Comparison of ENCODE assay signal across 8 mouse cellular contexts in the genomic region with DNA sequence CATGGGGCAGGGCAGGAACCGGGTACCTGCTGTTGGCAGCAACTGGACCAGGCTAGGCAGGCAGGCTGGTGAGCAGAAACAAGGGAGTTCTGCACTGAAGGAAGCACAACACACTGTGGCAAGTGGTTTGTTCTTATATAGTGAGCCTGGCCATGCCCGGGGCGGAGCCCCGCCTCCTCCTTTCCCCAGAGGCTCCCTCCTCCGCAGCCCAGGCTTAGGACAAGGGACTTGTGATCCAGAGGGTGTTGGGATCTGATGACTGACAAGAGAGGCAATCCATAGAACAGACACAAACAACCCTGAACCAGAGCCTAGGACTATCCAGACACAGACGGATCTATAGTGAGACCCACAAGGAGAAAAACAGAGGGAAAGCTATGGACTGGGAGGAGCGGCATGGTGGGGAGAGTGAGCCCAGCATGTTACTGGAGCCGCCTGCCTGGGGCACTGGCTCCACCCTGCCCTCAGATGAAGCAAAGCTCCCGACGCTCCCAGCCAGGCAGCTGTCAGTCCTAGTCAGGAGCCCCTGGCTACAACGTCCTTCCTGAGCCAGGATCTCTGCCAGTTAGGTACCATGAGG. TPM values are rescaled to one million over a fixed set of nuclear protein-coding genes. Genes with fewer than 3 reads are reported as not detected.
DNase-seq lines count a peak whose midpoint lies in the region; ATAC-seq lines count a peak whose summit lies in the region.

A gene (minus strand): TSS at position 112 of the 580 bp plus-strand sequence.

- H3K9me3 ChIP-seq in hindbrain, embryonic 14.5 days (ENCODE audit: control insufficient read depth, low read length): no peaks in the 10 kb centered on the region
- no peaks in the 10 kb centered on the region for H3K9me3 ChIP-seq in midbrain, embryonic 10.5 days (replicated peaks)

- H3K4me1 ChIP-seq in hindbrain, embryonic 14.5 days (replicated peaks; ENCODE audit: control insufficient read depth, insufficient read depth, low read length): no peaks in the 10 kb centered on the region; the same call in 1 of the 2 replicates
- H3K4me1 ChIP-seq in midbrain, embryonic 10.5 days: peaks cover 23% of the 10 kb centered on the region

- peak; percentile 33 for DNase-seq in embryo, embryonic 10 days (ENCODE audit: low spot score)
- no peak for DNase-seq in embryo, embryonic 9.5 days (ENCODE audit: extremely low spot score)
- peak; percentile 69 for DNase-seq in Muller cell, postnatal 12 days (ENCODE audit: inconsistent ontology term)
- peak; percentile 53 to 65 for DNase-seq in gastrocnemius, adult 8-10 months (ENCODE audit: low spot score in 2 of 2)
- no peak for DNase-seq in hindbrain, embryonic 14.5 days (ENCODE audit: low spot score)
- DNase-seq in midbrain, embryonic 10.5 days (ENCODE audit: low spot score): peak; percentile 42
- no peak for DNase-seq in cerebellum, adult 11 months

- peak within 1 kb of the TSS; percentile 36 for H3K4me2 ChIP-seq in hindbrain, embryonic 14.5 days (replicated peaks)

- H3K9ac ChIP-seq in hindbrain, embryonic 14.5 days: 0 out of 2 replicates have a peak within 1 kb of the TSS, but pooled peaks have one; percentile 26

- H3K4me3 ChIP-seq in hindbrain, embryonic 14.5 days (replicated peaks; ENCODE audit: low read length): no peak within 1 kb of the TSS
- H3K4me3 ChIP-seq in midbrain, embryonic 10.5 days: peak within 1 kb of the TSS; percentile 36

- H3K36me3 ChIP-seq in hindbrain, embryonic 14.5 days (replicated peaks; ENCODE audit: control insufficient read depth, insufficient read depth): no peaks in the 10 kb centered on the region
- no peaks in the 10 kb centered on the region for H3K36me3 ChIP-seq in midbrain, embryonic 10.5 days

- ATAC-seq in hindbrain, embryonic 14.5 days (ENCODE audit: low FRiP score): 0 out of 2 replicates have a peak, but pooled peaks have one; percentile 42
- ATAC-seq in erythroid progenitor cell, adult 5-6 weeks (replicated peaks; ENCODE audit: low FRiP score, poor library complexity, severe bottlenecking): no peak

- no peak within 1 kb of the TSS for H3K27ac ChIP-seq in hindbrain, embryonic 14.5 days
- peak within 1 kb of the TSS; percentile 65; the same call in 1 of the 2 replicates for H3K27ac ChIP-seq in midbrain, embryonic 10.5 days (replicated peaks)

- no peaks in the 10 kb centered on the region; the same call in 1 of the 2 replicates for H3K27me3 ChIP-seq in hindbrain, embryonic 14.5 days (ENCODE audit: control insufficient read depth, insufficient read depth, low read length)
- H3K27me3 ChIP-seq in midbrain, embryonic 10.5 days (ENCODE audit: low read depth, poor library complexity, severe bottlenecking): peaks cover 21% of the 10 kb centered on the region

- 3% methylated on average over 10 of the region's 11 CpGs for WGBS in hindbrain, embryonic 14.5 days
- 2% methylated on average over 11 of the region's 11 CpGs for WGBS in midbrain, embryonic 10.5 days

RNA-seq across cellular contexts. Expression of the gene that starts here (rescaled TPM):
- 10 to 100 TPM; 23.8 to 33.0 (median 24.9) TPM for total RNA-seq in gastrocnemius, adult 8-10 months (2022)
- polyA plus RNA-seq in hindbrain, embryonic 14.5 days (2014; fragmentation: Nextera tagmentation; extraction: Ambion mirVana): 5.3 and 6.0 TPM in 2 replicates
- polyA plus RNA-seq in midbrain, embryonic 10.5 days (2016; fragmentation: Nextera tagmentation; extraction: Ambion mirVana): 2.8 and 4.1 TPM in 2 replicates
- 0.72 and 2.5 TPM in 2 replicates for total RNA-seq in erythroid progenitor cell, adult 5-6 weeks (2015; ENCODE audit: low replicate concordance)
- total RNA-seq in erythroid progenitor cell, adult 5-6 weeks (2017; ENCODE audit: low replicate concordance): 0.13 and 1.5 TPM in 2 replicates

Comparison
In these comparisons a context has a peak if more than half of its experiments do, and no peak if none do; other contexts are left out.
1. RNA of the gene that starts here (total RNA-seq): 23.8 to 33.0 TPM in gastrocnemius, adult 8-10 months; 0.13 to 2.5 TPM in erythroid progenitor cell, adult 5-6 weeks; every median in the first group is over 4 times any median in the second.
2. DNase-seq: peak in embryo, embryonic 10 days (single experiment), Muller cell, postnatal 12 days (single experiment), gastrocnemius, adult 8-10 months (2 of 2) and midbrain, embryonic 10.5 days (single experiment); none in embryo, embryonic 9.5 days (single experiment), hindbrain, embryonic 14.5 days (single experiment) and cerebellum, adult 11 months (single experiment).